Mouse (Mus musculus): ENCODE measurements around the gene Ltbr. TPM values are rescaled to one million over a fixed set of nuclear protein-coding genes. Genes with fewer than 3 reads are reported as not detected.
A peak's percentile ranks its signal among the peaks of the same experiment; 100 is the strongest.
"Not testable (repeated sequence)": the region's sequence is repeated elsewhere in the genome, so short reads cannot be mapped to it uniquely, and the experiment has no call there.

Gene Ltbr
- polyA plus RNA-seq, 1 experiment from 2014 or later, result 36.6 TPM

DNA sequence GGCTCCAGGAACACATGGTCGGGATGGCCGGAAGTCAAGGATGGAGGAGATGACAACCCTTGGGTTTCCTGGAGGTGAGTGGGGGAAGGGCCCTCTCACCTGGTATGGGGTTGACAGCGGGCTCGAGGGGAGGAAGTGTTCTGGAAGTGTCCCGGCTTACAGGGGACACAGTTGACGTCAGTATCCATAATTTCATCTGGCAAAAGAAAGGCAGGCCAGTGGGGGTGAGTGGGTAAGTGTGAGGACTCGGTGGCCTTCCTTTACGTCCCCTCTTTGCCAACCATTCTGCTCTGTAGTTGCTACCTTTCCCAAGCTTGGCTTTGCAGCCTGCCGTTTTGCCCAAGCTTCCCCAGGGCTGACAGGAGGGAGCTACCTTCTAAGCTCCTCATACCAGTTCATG is 1.5 kb downstream of the Ltbr start:
- Histone ChIP-seq H3K27ac (replicated peaks; ENCODE audit: low read depth, low read length) (no peak overlapping the region), H3K4me1 (ENCODE audit: control insufficient read depth, insufficient read depth, low read length) (peaks cover 16% of the 10 kb centered on the region), H3K9ac (ENCODE audit: low read length) (peak overlapping the region; percentile 87; the same call in 1 of the 2 replicates), H3K27me3 (ENCODE audit: control insufficient read depth, insufficient read depth, low read length) (no peaks in the 10 kb centered on the region), H3K36me3 (ENCODE audit: control insufficient read depth, insufficient read depth, low read length) (peaks cover 2% of the 10 kb centered on the region; the same call in 1 of the 2 replicates), H3K9me3 (ENCODE audit: control insufficient read depth, low read length) (no peaks in the 10 kb centered on the region), H3K4me3 (ENCODE audit: low read depth, low read length) (no peak overlapping the region; the same call in 1 of the 2 replicates), H3K4me2 (ENCODE audit: low read depth, severe bottlenecking) (peak overlapping the region; percentile 76)
- ATAC-seq (ENCODE audit: insufficient number of reproducible peaks, low FRiP score, low TSS enrichment, low read depth) (no peak), DNase-seq (ENCODE audit: low spot score) (no peak)
- 79% methylated on average over 9 of the region's 9 CpGs for WGBS

DNA sequence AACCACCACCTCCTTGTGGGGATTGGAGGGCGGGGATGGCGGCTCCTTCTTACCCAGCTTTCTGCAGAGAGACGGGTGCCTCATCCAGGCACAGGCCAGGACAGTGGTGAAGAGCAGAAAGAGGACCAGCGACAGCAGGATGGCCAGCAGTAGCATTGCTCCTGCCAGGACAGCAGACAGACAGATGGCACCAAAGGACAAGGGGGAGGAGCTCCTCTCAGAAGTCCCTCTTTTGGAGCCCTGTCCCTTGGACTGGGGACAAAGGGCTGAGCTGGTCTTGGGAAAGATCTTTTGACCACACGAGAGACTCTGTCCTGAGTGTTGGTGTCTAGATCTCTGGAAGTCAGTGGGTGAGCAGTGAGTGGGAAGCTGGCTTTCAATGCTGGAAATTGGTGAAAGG is 4.3 kb downstream of the Ltbr start:
- Histone ChIP-seq H3K27ac (replicated peaks; ENCODE audit: low read depth, low read length) (no peak overlapping the region), H3K27me3 (ENCODE audit: control insufficient read depth, insufficient read depth, low read length) (no peaks in the 10 kb centered on the region), H3K4me1 (ENCODE audit: control insufficient read depth, insufficient read depth, low read length) (peaks cover 14% of the 10 kb centered on the region), H3K36me3 (ENCODE audit: control insufficient read depth, insufficient read depth, low read length) (peaks cover 2% of the 10 kb centered on the region; the same call in 1 of the 2 replicates), H3K9ac (ENCODE audit: low read length) (no peak overlapping the region), H3K9me3 (ENCODE audit: control insufficient read depth, low read length) (no peaks in the 10 kb centered on the region), H3K4me3 (ENCODE audit: low read depth, low read length) (no peak overlapping the region), H3K4me2 (ENCODE audit: low read depth, severe bottlenecking) (no peak overlapping the region)
- DNase-seq (ENCODE audit: low spot score) (no peak), ATAC-seq (ENCODE audit: insufficient number of reproducible peaks, low FRiP score, low TSS enrichment, low read depth) (no peak)
- 29% methylated on average over 5 of the region's 5 CpGs for WGBS

DNA sequence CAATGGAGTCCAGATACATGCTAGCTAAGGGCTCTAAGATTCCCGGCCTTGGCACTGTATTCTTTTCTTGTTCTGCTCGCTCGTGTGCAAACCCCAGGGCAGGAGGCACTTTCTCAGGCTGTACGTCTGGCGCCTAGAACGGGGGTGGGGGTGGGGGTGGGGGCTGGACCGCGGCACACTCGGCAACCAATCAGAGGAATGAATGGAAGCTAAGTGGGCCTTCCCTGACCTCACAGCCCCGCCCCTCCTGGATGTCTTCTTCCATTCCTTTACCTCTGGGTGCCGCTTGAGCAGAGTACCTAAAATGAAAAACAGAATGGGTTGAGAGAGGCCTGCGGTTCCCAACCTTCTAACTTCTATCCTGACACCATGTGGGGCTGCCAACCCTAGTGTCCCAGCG is 4.8 kb downstream of the Ltbr start:
- 5% methylated on average over 13 of the region's 13 CpGs for WGBS
- Histone ChIP-seq H3K27me3 (ENCODE audit: control insufficient read depth, insufficient read depth, low read length) (no peaks in the 10 kb centered on the region), H3K36me3 (ENCODE audit: control insufficient read depth, insufficient read depth, low read length) (peaks cover 2% of the 10 kb centered on the region; the same call in 1 of the 2 replicates), H3K27ac (replicated peaks; ENCODE audit: low read depth, low read length) (no peak overlapping the region), H3K4me1 (ENCODE audit: control insufficient read depth, insufficient read depth, low read length) (peaks cover 9% of the 10 kb centered on the region), H3K4me2 (ENCODE audit: low read depth, severe bottlenecking) (no peak overlapping the region), H3K4me3 (ENCODE audit: low read depth, low read length) (no peak overlapping the region), H3K9ac (ENCODE audit: low read length) (no peak overlapping the region), H3K9me3 (ENCODE audit: control insufficient read depth, low read length) (no peaks in the 10 kb centered on the region)
- ATAC-seq (ENCODE audit: insufficient number of reproducible peaks, low FRiP score, low TSS enrichment, low read depth) (peak; percentile 22; the same call in 1 of the 2 replicates), DNase-seq (ENCODE audit: low spot score) (no peak)

DNA sequence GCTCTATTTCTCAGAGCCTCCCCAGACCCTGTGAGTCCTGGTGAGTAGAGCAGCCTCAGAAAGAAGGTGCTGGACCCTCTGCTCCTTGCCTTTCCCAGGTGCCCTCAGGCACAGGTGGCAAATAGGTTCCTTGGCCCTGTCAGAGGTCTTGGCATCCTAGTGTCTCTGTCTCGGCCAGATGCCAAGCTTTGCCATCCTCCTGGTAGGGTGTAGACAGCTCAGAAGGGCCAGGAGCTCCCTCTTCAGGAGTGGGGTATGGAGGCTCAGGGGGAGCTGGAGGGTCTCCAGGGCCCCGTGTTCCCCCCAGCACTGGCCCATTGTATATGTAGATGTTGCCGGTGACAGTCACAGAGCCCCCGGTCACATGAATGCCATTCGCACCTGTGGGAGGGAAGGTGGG is 6.6 kb downstream of the Ltbr start:
- Histone ChIP-seq H3K36me3 (ENCODE audit: control insufficient read depth, insufficient read depth, low read length) (no peaks in the 10 kb centered on the region), H3K4me3 (ENCODE audit: low read depth, low read length) (no peak overlapping the region), H3K27me3 (ENCODE audit: control insufficient read depth, insufficient read depth, low read length) (no peaks in the 10 kb centered on the region), H3K4me2 (ENCODE audit: low read depth, severe bottlenecking) (no peak overlapping the region), H3K4me1 (ENCODE audit: control insufficient read depth, insufficient read depth, low read length) (no peaks in the 10 kb centered on the region), H3K27ac (replicated peaks; ENCODE audit: low read depth, low read length) (no peak overlapping the region), H3K9me3 (ENCODE audit: control insufficient read depth, low read length) (no peaks in the 10 kb centered on the region), H3K9ac (ENCODE audit: low read length) (no peak overlapping the region)
- 92% methylated on average over 5 of the region's 5 CpGs for WGBS
- ATAC-seq (ENCODE audit: insufficient number of reproducible peaks, low FRiP score, low TSS enrichment, low read depth), result no peak
- DNase-seq (ENCODE audit: low spot score), result no peak

DNA sequence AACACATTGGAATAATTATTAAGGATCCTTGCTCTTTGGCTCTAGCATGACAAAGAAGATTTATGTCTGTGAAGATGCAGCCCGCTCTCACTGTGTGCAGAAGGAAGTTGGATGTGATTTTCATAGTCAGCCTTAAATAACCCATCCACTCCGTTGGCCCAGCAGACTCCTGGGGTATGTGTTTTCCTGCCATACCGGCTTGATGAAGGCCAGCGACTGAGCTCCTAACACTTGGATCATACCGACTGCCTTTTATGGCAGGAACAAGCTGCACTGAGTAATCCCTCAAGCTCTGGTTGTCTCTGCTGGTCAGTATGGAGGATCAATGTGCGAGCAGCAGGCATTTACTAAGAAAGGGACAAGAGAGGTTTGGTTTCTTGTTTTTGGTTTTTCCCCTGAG is 8.2 kb downstream of the Ltbr start:
- Histone ChIP-seq H3K4me2 (ENCODE audit: low read depth, severe bottlenecking) (no peak overlapping the region), H3K27ac (replicated peaks; ENCODE audit: low read depth, low read length) (no peak overlapping the region), H3K9me3 (ENCODE audit: control insufficient read depth, low read length) (no peaks in the 10 kb centered on the region), H3K36me3 (ENCODE audit: control insufficient read depth, insufficient read depth, low read length) (no peaks in the 10 kb centered on the region), H3K9ac (ENCODE audit: low read length) (no peak overlapping the region), H3K27me3 (ENCODE audit: control insufficient read depth, insufficient read depth, low read length) (no peaks in the 10 kb centered on the region), H3K4me3 (ENCODE audit: low read depth, low read length) (no peak overlapping the region), H3K4me1 (ENCODE audit: control insufficient read depth, insufficient read depth, low read length) (no peaks in the 10 kb centered on the region)
- ATAC-seq (ENCODE audit: insufficient number of reproducible peaks, low FRiP score, low TSS enrichment, low read depth) (no peak), DNase-seq (ENCODE audit: low spot score) (no peak)
- WGBS, result 87% methylated on average over 6 of the region's 6 CpGs

DNA sequence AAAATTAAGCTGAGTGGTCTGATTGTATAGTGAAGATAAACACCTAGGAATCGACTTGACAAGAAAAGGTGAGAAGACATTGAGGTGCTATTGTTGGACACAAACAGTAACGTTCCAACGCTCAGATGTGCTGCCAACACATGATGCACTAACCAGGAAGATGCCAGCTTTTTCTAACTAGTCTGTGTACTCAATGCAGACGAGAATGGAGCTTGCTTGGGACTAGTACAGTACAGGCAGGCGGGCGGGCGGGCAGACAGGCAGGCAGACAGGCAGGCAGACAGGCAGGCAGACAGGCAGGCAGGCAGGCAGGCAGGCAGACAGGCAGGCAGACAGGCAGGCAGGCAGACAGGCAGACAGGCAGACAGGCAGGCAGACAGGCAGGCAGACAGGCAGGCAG is 9.3 kb downstream of the Ltbr start:
- not testable (repeated sequence) for H3K4me2 ChIP-seq (ENCODE audit: low read depth, severe bottlenecking); H3K4me3 ChIP-seq (ENCODE audit: low read depth, low read length); H3K9me3 ChIP-seq (ENCODE audit: control insufficient read depth, low read length); H3K36me3 ChIP-seq (ENCODE audit: control insufficient read depth, insufficient read depth, low read length); H3K27me3 ChIP-seq (ENCODE audit: control insufficient read depth, insufficient read depth, low read length); H3K4me1 ChIP-seq (ENCODE audit: control insufficient read depth, insufficient read depth, low read length); DNase-seq (ENCODE audit: low spot score); H3K9ac ChIP-seq (ENCODE audit: low read length); ATAC-seq (ENCODE audit: insufficient number of reproducible peaks, low FRiP score, low TSS enrichment, low read depth); H3K27ac ChIP-seq (replicated peaks; ENCODE audit: low read depth, low read length)
- WGBS, result 95% methylated on average over 7 of the region's 7 CpGs

DNA sequence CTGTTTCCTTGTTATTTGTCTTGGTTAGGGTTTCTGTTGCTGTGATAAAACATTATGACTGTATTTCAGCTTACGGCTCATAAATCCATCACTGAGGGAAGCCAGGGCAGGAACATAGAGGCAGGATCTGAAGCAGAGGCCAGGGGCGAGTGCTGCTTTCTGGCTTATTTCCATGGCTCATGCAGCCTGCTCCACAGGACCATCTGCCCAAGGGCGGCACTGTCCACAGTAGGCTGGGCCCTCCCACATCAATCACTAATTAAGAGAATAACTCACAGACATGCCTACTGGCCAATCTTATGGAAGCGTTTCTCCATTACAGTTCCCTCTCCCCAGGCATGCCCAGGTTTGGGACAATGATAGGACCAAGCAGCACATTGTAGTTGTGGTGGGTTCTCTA is 10.4 kb downstream of the Ltbr start:
- no peak overlapping the region for H3K4me3 ChIP-seq (ENCODE audit: low read depth, low read length)
- H3K9me3 ChIP-seq (ENCODE audit: control insufficient read depth, low read length), result no peaks in the 10 kb centered on the region
- DNase-seq (ENCODE audit: low spot score) (no peak), ATAC-seq (ENCODE audit: insufficient number of reproducible peaks, low FRiP score, low TSS enrichment, low read depth) (no peak)
- H3K27me3 ChIP-seq (ENCODE audit: control insufficient read depth, insufficient read depth, low read length), result no peaks in the 10 kb centered on the region
- WGBS, result 77% methylated on average over 4 of the region's 4 CpGs
- no peak overlapping the region for H3K9ac ChIP-seq (ENCODE audit: low read length)
- no peak overlapping the region for H3K4me2 ChIP-seq (ENCODE audit: low read depth, severe bottlenecking)
- no peaks in the 10 kb centered on the region for H3K36me3 ChIP-seq (ENCODE audit: control insufficient read depth, insufficient read depth, low read length)
- H3K4me1 ChIP-seq (ENCODE audit: control insufficient read depth, insufficient read depth, low read length), result no peaks in the 10 kb centered on the region
- no peak overlapping the region for H3K27ac ChIP-seq (replicated peaks; ENCODE audit: low read depth, low read length)

DNA sequence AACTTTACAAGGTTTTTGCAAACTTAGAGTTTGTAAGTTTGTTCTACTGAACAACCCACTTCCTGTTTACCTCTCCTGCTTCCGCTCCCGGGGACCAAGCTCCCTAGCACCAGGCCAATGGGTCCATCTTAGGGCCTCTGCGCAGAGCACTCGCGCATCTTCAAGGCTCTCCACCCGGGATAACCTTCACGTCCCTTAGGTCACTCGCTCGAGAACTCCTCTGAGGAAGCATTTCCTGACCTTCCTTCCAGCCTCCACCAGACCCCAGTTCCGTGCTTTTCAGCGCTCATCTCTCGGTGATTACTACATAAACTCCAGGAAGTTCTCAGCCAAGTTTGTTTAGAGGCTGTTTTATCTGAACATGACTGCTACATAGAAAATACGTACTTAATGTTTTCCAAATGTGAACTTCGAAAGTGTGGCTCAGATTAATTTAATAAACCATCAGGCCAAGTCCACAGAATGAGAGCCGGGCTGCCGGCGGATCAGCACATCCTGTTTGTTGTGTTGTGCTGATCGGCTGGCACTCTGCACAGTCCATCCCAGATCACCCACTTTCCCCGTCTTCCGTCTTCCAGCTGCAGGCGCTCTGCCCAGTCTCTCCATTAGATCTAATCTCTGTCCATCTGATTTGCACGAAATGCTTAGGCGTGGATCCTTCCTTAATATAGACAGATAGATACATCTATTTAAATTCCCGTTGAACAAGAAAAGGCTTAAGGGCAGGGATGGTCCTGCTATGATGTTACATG is 11.3 kb downstream of the Ltbr start:
- no peak overlapping the region for H3K9ac ChIP-seq (ENCODE audit: low read length)
- no peaks in the 10 kb centered on the region for H3K4me1 ChIP-seq (ENCODE audit: control insufficient read depth, insufficient read depth, low read length)
- no peaks in the 10 kb centered on the region for H3K36me3 ChIP-seq (ENCODE audit: control insufficient read depth, insufficient read depth, low read length)
- ATAC-seq (ENCODE audit: insufficient number of reproducible peaks, low FRiP score, low TSS enrichment, low read depth) (no peak), DNase-seq (ENCODE audit: low spot score) (no peak)
- no peaks in the 10 kb centered on the region for H3K27me3 ChIP-seq (ENCODE audit: control insufficient read depth, insufficient read depth, low read length)
- WGBS, result 84% methylated on average over 24 of the region's 24 CpGs
- H3K4me3 ChIP-seq (ENCODE audit: low read depth, low read length), result no peak overlapping the region
- H3K27ac ChIP-seq (replicated peaks; ENCODE audit: low read depth, low read length), result no peak overlapping the region
- H3K4me2 ChIP-seq (ENCODE audit: low read depth, severe bottlenecking), result no peak overlapping the region
- no peaks in the 10 kb centered on the region for H3K9me3 ChIP-seq (ENCODE audit: control insufficient read depth, low read length)

DNA sequence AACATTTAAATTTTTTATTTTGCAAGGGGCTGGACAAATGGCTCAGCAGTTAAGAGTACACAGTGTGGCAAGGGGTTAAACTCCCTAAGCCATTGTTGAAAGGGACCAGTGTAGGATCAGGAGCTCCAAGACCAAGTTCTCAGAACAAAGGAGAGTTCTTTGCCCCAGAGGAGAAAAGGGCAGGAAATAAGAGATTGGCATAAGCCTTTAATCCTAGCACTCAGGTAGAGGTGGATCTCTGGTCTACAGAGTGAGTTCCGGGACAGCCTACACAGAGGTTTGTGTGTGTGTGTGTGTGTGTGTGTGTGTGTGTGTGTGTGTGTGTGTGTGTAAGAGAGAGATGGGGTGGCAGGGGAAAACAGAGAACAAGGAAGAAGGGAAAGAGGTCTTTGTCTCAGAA is 12.7 kb downstream of the Ltbr start:
- Histone ChIP-seq H3K27me3 (ENCODE audit: control insufficient read depth, insufficient read depth, low read length) (no peaks in the 10 kb centered on the region), H3K9ac (ENCODE audit: low read length) (no peak overlapping the region), H3K4me3 (ENCODE audit: low read depth, low read length) (no peak overlapping the region), H3K9me3 (ENCODE audit: control insufficient read depth, low read length) (no peaks in the 10 kb centered on the region), H3K27ac (replicated peaks; ENCODE audit: low read depth, low read length) (no peak overlapping the region), H3K4me2 (ENCODE audit: low read depth, severe bottlenecking) (no peak overlapping the region), H3K4me1 (ENCODE audit: control insufficient read depth, insufficient read depth, low read length) (no peaks in the 10 kb centered on the region), H3K36me3 (ENCODE audit: control insufficient read depth, insufficient read depth, low read length) (no peaks in the 10 kb centered on the region)
- DNase-seq (ENCODE audit: low spot score) (no peak), ATAC-seq (ENCODE audit: insufficient number of reproducible peaks, low FRiP score, low TSS enrichment, low read depth) (no peak)
- 67% methylated on average over 1 of the region's 1 CpGs for WGBS

Measured in limb, embryonic 11.5 days (tissue).